Mouse (Mus musculus) CH12.LX (cell line): Measurements from ENCODE around the gene Nrk. TPM values are rescaled to one million over a fixed set of nuclear protein-coding genes. Genes with fewer than 3 reads are reported as not detected.

Source experiments
- DNase-seq: peaks from one replicate; pipeline ENCODE4 v3.0.0-alpha.2; 2013; ENCODE audit errors: extremely low read depth
- H3K27ac ChIP-seq: 2 replicates; pipeline ENCODE4 v1.5.1; 2012; ENCODE audit warnings: low read depth, mild to moderate bottlenecking, control low read depth, moderate library complexity; ENCODE audit not compliant: insufficient read depth
- H3K27me3 ChIP-seq: replicated peaks from 2 replicates; pipeline ENCODE3; 2012; ENCODE audit warnings: inconsistent platforms
- H3K36me3 ChIP-seq, 2 experiments: replicated peaks in 1 of 2; 2 replicates each; pipeline versions ENCODE3 to v1.6.1; 2012; ENCODE audit warnings: inconsistent platforms in 1 of 2, low read length in 1 of 2, mild to moderate bottlenecking in 1 of 2, mixed read lengths in 1 of 2, moderate library complexity in 1 of 2; ENCODE audit not compliant: control insufficient read depth in 1 of 2, insufficient read depth in 1 of 2
- H3K4me1 ChIP-seq, 2 experiments: 2 replicates each; pipeline ENCODE4 v1.6.1; 2012; ENCODE audit warnings: inconsistent platforms in 1 of 2, moderate library complexity in 1 of 2; ENCODE audit not compliant: insufficient read depth in 2 of 2, control insufficient read depth in 1 of 2
- H3K4me2 ChIP-seq: 2 replicates; pipeline ENCODE4 v1.6.1; 2012; ENCODE audit warnings: low read depth, mild to moderate bottlenecking, control low read depth; ENCODE audit not compliant: poor library complexity, insufficient read depth, severe bottlenecking
- H3K4me3 ChIP-seq, 3 experiments: fragments of 150-350 bp in 1 of 3; sonication (generic) in 1 of 3; replicated peaks in 1 of 3; 2 replicates each; pipeline versions ENCODE3 to v1.5.1; 2011 to 2012; ENCODE audit warnings: low read depth in 2 of 3, low read length in 2 of 3, mild to moderate bottlenecking in 2 of 3, moderate library complexity in 2 of 3, control low read depth in 1 of 3, improper control_type of control experiment in 1 of 3, inconsistent platforms in 1 of 3, mixed read lengths in 1 of 3; ENCODE audit not compliant: poor library complexity in 1 of 3
- H3K79me2 ChIP-seq: replicated peaks from 2 replicates; pipeline ENCODE4 v1.6.1; 2012; ENCODE audit warnings: mild to moderate bottlenecking, moderate library complexity; ENCODE audit not compliant: control insufficient read depth, poor library complexity, insufficient read depth, severe bottlenecking; ENCODE audit errors: extremely low read depth
- H3K9ac ChIP-seq: 2 replicates; pipeline ENCODE4 v1.6.1; 2012; ENCODE audit warnings: low read depth, mild to moderate bottlenecking, control low read depth, moderate library complexity; ENCODE audit not compliant: insufficient read depth
- H3K9me3 ChIP-seq: replicated peaks from 2 replicates; pipeline ENCODE3; 2012; ENCODE audit warnings: low read length, inconsistent platforms, mixed read lengths
- BHLHE40 ChIP-seq: IDR thresholded peaks from 2 replicates; pipeline ENCODE4 v1.6.1; 2011; ENCODE audit warnings: mild to moderate bottlenecking, low read depth, low read length, improper control_type of control experiment
- E2F4 ChIP-seq: IDR thresholded peaks from 2 replicates; pipeline ENCODE4 v1.6.1; 2011; ENCODE audit warnings: low read depth, low read length, improper control_type of control experiment; ENCODE audit not compliant: insufficient replicate concordance
- ELF1 ChIP-seq: IDR thresholded peaks from 2 replicates; pipeline ENCODE4 v1.6.1; 2014; ENCODE audit warnings: low read depth, mild to moderate bottlenecking, inconsistent platforms, low read length, improper control_type of control experiment
- IRF4 ChIP-seq: IDR thresholded peaks from 2 replicates; pipeline ENCODE4 v1.6.1; 2014; ENCODE audit warnings: low read depth, mild to moderate bottlenecking, inconsistent platforms, low read length, improper control_type of control experiment
- MAX ChIP-seq: IDR thresholded peaks from 2 replicates; pipeline ENCODE4 v1.6.1; 2011; ENCODE audit warnings: low read length, improper control_type of control experiment
- MYC ChIP-seq: IDR thresholded peaks from 2 replicates; pipeline ENCODE4 v1.6.1; 2011; ENCODE audit warnings: low read depth, mild to moderate bottlenecking, improper control_type of control experiment, low read length
- NELFE ChIP-seq: IDR thresholded peaks from 2 replicates; pipeline ENCODE4 v1.6.1; 2011; ENCODE audit warnings: low read depth, low read length, improper control_type of control experiment
- NRF1 ChIP-seq: IDR thresholded peaks from 2 replicates; pipeline ENCODE4 v1.6.1; 2014; ENCODE audit warnings: low read depth, mild to moderate bottlenecking, inconsistent platforms, low read length, improper control_type of control experiment, moderate library complexity
- POLR2AphosphoS2 ChIP-seq: IDR thresholded peaks from 2 replicates; pipeline ENCODE4 v1.6.1; 2011; ENCODE audit warnings: low read depth, low read length, improper control_type of control experiment
- RAD21 ChIP-seq: IDR thresholded peaks from 2 replicates; pipeline ENCODE4 v1.6.1; 2011; ENCODE audit warnings: low read depth, mild to moderate bottlenecking, low read length, improper control_type of control experiment, moderate library complexity
- SMC3 ChIP-seq: IDR thresholded peaks from 2 replicates; pipeline ENCODE4 v1.6.1; 2011; ENCODE audit warnings: low read depth, low read length, improper control_type of control experiment
- TBP ChIP-seq: conservative IDR thresholded peaks from 2 replicates; pipeline ENCODE4 v1.6.1; 2011; ENCODE audit warnings: low read depth, low read length, improper control_type of control experiment
- TCF12 ChIP-seq: IDR thresholded peaks from 2 replicates; pipeline ENCODE4 v1.6.1; 2014; ENCODE audit warnings: low read depth, mild to moderate bottlenecking, inconsistent platforms, low read length, improper control_type of control experiment
- USF1 ChIP-seq: IDR thresholded peaks from 2 replicates; pipeline ENCODE4 v1.6.1; 2014; ENCODE audit warnings: low read depth, mild to moderate bottlenecking, inconsistent platforms, low read length, improper control_type of control experiment
- USF2 ChIP-seq: conservative IDR thresholded peaks from 2 replicates; pipeline ENCODE4 v1.6.1; 2011; ENCODE audit warnings: low read depth, low read length, improper control_type of control experiment
- ZKSCAN1 ChIP-seq: IDR thresholded peaks from 2 replicates; pipeline ENCODE4 v1.6.1; 2012; ENCODE audit warnings: low read depth, inconsistent platforms, low read length, improper control_type of control experiment, borderline replicate concordance
- ZMIZ1 ChIP-seq: IDR thresholded peaks from 2 replicates; pipeline ENCODE4 v1.6.1; 2012; ENCODE audit warnings: low read depth, mild to moderate bottlenecking, inconsistent platforms, low read length, improper control_type of control experiment
- ZNF384 ChIP-seq: IDR thresholded peaks from 2 replicates; pipeline ENCODE4 v1.6.1; 2012; ENCODE audit warnings: low read depth, low read length, improper control_type of control experiment, inconsistent platforms
- dilution Hi-C: fragments of 300-500 bp; cut with MboI; formaldehyde crosslinking; loops from 2 replicates; pipeline ENCODE4 v1.14.3; 2020; ENCODE audit warnings: low sequenced_read_pairs; ENCODE audit not compliant: extremely low pct_unique_long_range_greater_than_20kb, extremely low pct_ligation_motif_present
- in situ Hi-C: fragments of 300-500 bp; cut with MboI; formaldehyde crosslinking; loops from 3 replicates; pipeline ENCODE4 v1.14.3; 2019; ENCODE audit warnings: low sequenced_read_pairs, low pct_ligation_motif_present, low pct_unique_long_range_greater_than_20kb, mixed read lengths
- polyA plus RNA-seq: library from polyadenylated mRNA; unstranded; fragments of >175 nt; gene quantifications from 2 replicates; pipeline ENCODE4 v1.2.1, GENCODE M21; 2012; ENCODE audit warnings: low read depth; ENCODE audit not compliant: insufficient read length
- total RNA-seq, 2 experiments: library from RNA; depleted of rRNA; stranded (reverse); fragments of 300-350 nt in 1 of 2; fragments of >200 nt in 1 of 2; gene quantifications; 2 replicates each; pipeline ENCODE4 v1.2.3; 2012 to 2014

Nrk gene
- total and polyA plus RNA-seq, 3 experiments, result not detected

DNA sequence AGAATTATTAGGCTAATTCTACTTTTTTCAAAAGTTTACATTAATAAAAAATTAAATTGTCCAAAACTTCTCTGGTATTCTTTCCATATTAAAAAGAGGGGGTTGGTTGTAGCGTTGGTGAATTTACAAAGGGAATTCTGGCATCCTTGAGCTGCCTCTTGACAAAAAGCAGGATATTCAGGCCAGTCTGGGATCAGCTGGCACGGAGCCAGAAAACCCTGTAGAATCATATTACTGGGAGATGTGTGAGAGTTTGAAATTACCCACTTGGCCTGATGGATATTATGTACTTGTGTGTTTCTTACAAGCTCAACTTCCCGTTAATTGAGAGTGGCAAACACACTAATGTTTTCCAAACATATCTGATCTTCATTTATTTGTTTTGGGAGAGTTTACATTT, 46.5 kb downstream of the Nrk start:
- H3K79me2 ChIP-seq, result no peaks in the 10 kb centered on the region
- DNase-seq, result no peak
- H3K27me3 ChIP-seq, result no peaks in the 10 kb centered on the region
- no peak overlapping the region for H3K27ac ChIP-seq
- H3K9ac ChIP-seq, result no peak overlapping the region
- H3K9me3 ChIP-seq, result no peaks in the 10 kb centered on the region
- in situ Hi-C loops, result no loop called here
- dilution Hi-C loops, result no loop called here
- no peak overlapping the region for H3K4me2 ChIP-seq
- TF ChIP-seq ELF1, result no peak
- no peak for TF ChIP-seq NRF1
- no peak for TF ChIP-seq USF1
- no peak for TF ChIP-seq TBP
- no peak for TF ChIP-seq ZKSCAN1
- no peak for TF ChIP-seq MYC
- no peak for TF ChIP-seq POLR2AphosphoS2
- TF ChIP-seq NELFE, result no peak
- TF ChIP-seq USF2, result no peak
- no peak for TF ChIP-seq IRF4
- TF ChIP-seq MAX, result no peak
- TF ChIP-seq ZMIZ1, result no peak
- TF ChIP-seq RAD21, result no peak
- TF ChIP-seq BHLHE40, result no peak
- TF ChIP-seq SMC3, result no peak
- H3K4me3 ChIP-seq, result no peak overlapping the region
- H3K36me3 ChIP-seq, result no peaks in the 10 kb centered on the region
- H3K4me1 ChIP-seq, result no peaks in the 10 kb centered on the region

DNA sequence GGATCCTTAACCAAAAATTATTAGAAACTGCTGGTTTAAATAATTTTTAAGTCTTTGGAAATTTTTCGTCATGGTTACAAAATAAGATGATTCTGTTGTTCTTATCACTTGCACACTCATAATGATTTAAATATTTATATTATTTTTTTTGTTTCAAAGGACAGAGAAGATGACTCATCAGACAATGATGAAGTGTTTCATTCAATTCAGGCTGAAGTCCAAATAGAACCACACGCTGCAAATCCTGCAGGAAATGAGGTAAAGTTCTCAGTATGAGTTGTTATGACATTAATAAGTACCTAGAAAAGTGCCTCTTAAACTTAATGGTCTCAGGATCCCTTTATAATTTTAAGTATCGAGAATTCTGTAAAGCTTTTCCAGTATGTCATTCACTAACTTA, 64.3 kb downstream of the Nrk start:
- Histone ChIP-seq H3K27ac (no peak overlapping the region), H3K27me3 (no peaks in the 10 kb centered on the region), H3K4me3 (no peak overlapping the region), H3K36me3 (no peaks in the 10 kb centered on the region), H3K9me3 (no peaks in the 10 kb centered on the region), H3K9ac (no peak overlapping the region), H3K79me2 (no peaks in the 10 kb centered on the region), H3K4me1 (no peaks in the 10 kb centered on the region), H3K4me2 (no peak overlapping the region)
- TF ChIP-seq ZKSCAN1 (no peak), ZNF384 (no peak), NELFE (no peak), TCF12 (no peak), MYC (no peak), E2F4 (no peak), ZMIZ1 (no peak)
- dilution Hi-C loops, result no loop called here
- DNase-seq, result no peak
- in situ Hi-C loops, result no loop called here
